Mouse (Mus musculus) ES-Bruce4 (cell line): ENCODE results near the gene Grin1. TPM values are rescaled to one million over a fixed set of nuclear protein-coding genes. Genes with fewer than 3 reads are reported as not detected.
A peak's percentile ranks its signal among the peaks of the same experiment; 100 is the strongest.
"Not testable (repeated sequence)": the region's sequence is repeated elsewhere in the genome, so short reads cannot be mapped to it uniquely, and the experiment has no call there.

Experiments
- H3K27ac ChIP-seq: 2 replicates; pipeline ENCODE4 v1.5.1; 2012; ENCODE audit warnings: low read length, inconsistent platforms; ENCODE audit not compliant: insufficient read depth
- H3K27me3 ChIP-seq: 2 replicates; pipeline ENCODE4 v1.6.1; 2012; ENCODE audit warnings: mild to moderate bottlenecking, low read length, inconsistent platforms; ENCODE audit not compliant: control insufficient read depth, poor library complexity, insufficient read depth, severe bottlenecking
- H3K36me3 ChIP-seq: 2 replicates; pipeline ENCODE4 v1.6.1; 2012; ENCODE audit warnings: inconsistent platforms, mild to moderate bottlenecking, low read length, moderate library complexity; ENCODE audit not compliant: control insufficient read depth, poor library complexity, insufficient read depth, severe bottlenecking
- H3K4me1 ChIP-seq: one replicate; pipeline ENCODE4 v1.8.1; 2011; ENCODE audit warnings: low read length; ENCODE audit not compliant: control insufficient read depth, insufficient read depth
- H3K4me3 ChIP-seq: 2 replicates; pipeline ENCODE4 v1.5.1; 2011; ENCODE audit warnings: low read depth, mild to moderate bottlenecking, low read length
- H3K9ac ChIP-seq: 2 replicates; pipeline ENCODE4 v1.6.1; 2012; ENCODE audit warnings: low read depth, mild to moderate bottlenecking, inconsistent platforms; ENCODE audit not compliant: poor library complexity, severe bottlenecking
- H3K9me3 ChIP-seq: replicated peaks from 2 replicates; pipeline ENCODE4 v1.6.1; 2012; ENCODE audit warnings: mild to moderate bottlenecking, low read length, inconsistent platforms; ENCODE audit not compliant: control insufficient read depth, poor library complexity, insufficient read depth, severe bottlenecking
- CTCF ChIP-seq: IDR thresholded peaks from one replicate; pipeline ENCODE4 v1.8.1; 2011; ENCODE audit warnings: low read depth, low read length
- EP300 ChIP-seq: IDR thresholded peaks from 2 replicates; pipeline ENCODE4 v1.6.1; 2011; ENCODE audit warnings: low read depth, low read length; ENCODE audit not compliant: insufficient read depth
- POLR2A ChIP-seq: IDR thresholded peaks from one replicate; pipeline ENCODE4 v1.8.1; 2011; ENCODE audit warnings: low read length; ENCODE audit not compliant: insufficient read depth
- polyA plus RNA-seq: library from polyadenylated mRNA; stranded (reverse); fragments of >200 nt; gene quantifications from 2 replicates; pipeline ENCODE4 v1.2.4, GENCODE M21; 2011; ENCODE audit warnings: low read depth; ENCODE audit not compliant: missing spikeins, insufficient read depth, insufficient read length

The Grin1 gene
- polyA plus RNA-seq, 1 experiment = 4.2 TPM

DNA sequence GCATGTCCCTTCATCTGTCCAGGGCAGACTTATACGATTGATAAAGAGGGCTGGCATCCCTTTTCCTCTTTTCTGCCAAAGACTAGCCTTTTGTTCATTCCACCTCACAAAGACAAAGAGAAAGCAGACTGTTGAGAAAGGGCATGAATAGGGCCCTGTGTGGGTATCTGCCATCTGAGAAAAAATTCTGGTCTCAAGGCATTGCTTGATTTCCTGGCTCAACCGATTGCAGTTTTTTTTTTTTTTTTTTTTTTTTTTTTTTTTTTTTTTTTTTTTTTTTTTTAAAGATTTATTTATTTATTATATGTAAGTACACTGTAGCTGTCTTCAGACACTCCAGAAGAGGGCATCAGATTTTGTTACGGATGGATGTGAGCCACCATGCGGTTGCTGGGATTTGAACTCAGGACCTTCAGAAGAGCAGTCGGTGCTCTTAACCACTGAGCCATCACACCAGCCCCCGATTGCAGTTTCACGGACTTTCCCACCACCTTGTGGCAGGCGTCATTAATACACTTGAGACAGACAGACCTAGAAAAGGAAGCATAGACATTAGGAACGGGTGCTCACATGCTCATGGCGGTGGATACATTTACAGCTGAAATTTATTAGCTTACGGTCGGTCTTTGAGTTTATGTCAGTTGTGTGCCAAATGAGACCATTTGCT, 62.4 kb downstream of the Grin1 start:
- Histone ChIP-seq H3K4me3 (peak overlapping the region; percentile 28), H3K9ac (peak overlapping the region; percentile 68)
- H3K4me1 ChIP-seq, H3K27ac ChIP-seq, H3K9me3 ChIP-seq, H3K27me3 ChIP-seq, H3K36me3 ChIP-seq: not testable (repeated sequence)
- peak; percentile 34 for TF ChIP-seq CTCF

DNA sequence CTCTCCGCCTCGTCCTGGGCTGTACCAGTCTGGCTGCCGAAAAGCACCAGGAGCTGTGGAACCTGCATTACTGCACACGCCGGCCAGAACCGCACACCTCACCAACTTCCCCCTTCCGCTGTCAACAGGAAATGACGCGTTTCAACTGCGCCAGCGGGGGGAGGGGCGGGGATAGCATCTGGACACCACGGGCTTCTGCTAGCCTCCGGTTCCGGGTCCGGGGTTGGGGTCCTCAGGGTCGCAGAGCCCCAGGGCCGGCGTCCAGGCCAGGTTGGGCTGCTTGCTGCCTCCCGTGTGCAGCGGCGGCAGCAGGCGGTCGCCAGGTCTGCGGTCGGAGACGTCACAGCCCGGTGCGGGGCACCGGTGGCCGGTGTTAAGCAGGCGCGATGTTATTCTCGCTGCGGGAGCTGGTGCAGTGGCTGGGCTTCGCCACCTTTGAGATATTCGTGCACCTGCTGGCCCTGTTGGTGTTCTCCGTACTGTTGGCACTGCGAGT, 63.7 kb downstream of the Grin1 start, which contains the start of gene Tmem203:
Gene Tmem203 (plus strand): TSS at position 156 of the 496 bp plus-strand sequence.
- no peaks in the 10 kb centered on the region for H3K27me3 ChIP-seq
- 0 out of 2 replicates have a peak within 1 kb of the TSS, but pooled peaks have one; percentile 2 for H3K27ac ChIP-seq
- peak within 1 kb of the TSS; percentile 82 for H3K4me3 ChIP-seq

DNA sequence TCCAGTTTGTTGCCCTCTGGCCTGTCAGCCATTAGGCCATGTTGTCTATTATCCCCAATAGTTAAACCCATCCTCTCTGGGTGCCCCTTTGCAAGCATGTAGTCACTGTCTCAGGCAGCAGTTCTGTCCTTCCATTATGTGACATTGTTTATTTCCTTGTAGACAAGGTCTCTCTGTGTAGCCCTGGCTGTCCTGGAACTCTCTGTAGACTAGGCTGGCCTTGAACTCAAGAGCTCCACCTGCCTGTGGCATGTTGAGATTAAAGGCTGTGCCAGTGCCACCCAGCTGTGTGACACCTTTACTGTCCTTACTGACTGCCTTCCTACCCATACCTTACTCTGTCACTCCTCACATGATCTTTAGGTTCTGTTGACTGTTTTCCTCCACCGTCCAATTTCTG, 66.7 kb downstream of the Grin1 start:
- TF ChIP-seq EP300 (no peak), CTCF (peak; percentile 52)
- H3K9me3 ChIP-seq = no peaks in the 10 kb centered on the region
- no peak overlapping the region for H3K27ac ChIP-seq
- no peak overlapping the region for H3K4me3 ChIP-seq
- H3K4me1 ChIP-seq = no peaks in the 10 kb centered on the region
- no peaks in the 10 kb centered on the region for H3K27me3 ChIP-seq
- peaks cover 19% of the 10 kb centered on the region for H3K36me3 ChIP-seq
- H3K9ac ChIP-seq = no peak overlapping the region

More for the DNA sequence above, 63.7 kb downstream of the Grin1 start, which contains the start of gene Tmem203:
- Histone ChIP-seq H3K9me3 (no peaks in the 10 kb centered on the region), H3K4me1 (no peaks in the 10 kb centered on the region), H3K9ac (peak within 1 kb of the TSS; percentile 68), H3K36me3 (peaks cover 8% of the 10 kb centered on the region)
- TF ChIP-seq CTCF (no peak), EP300 (peak; percentile 78), POLR2A (peak; percentile 66)

GRCm38 (mm10) chr2:25246183-25247072, 72.6 kb downstream of the Grin1 start, which contains the start of gene AL732309.1:
AL732309.1 (minus strand) TSS chr2:25246863.
- H3K4me3 ChIP-seq = no peak within 1 kb of the TSS
- H3K9me3 ChIP-seq = no peaks in the 10 kb centered on the region
- H3K27me3 ChIP-seq = no peaks in the 10 kb centered on the region
- peaks cover 12% of the 10 kb centered on the region for H3K36me3 ChIP-seq
- H3K27ac ChIP-seq = no peak within 1 kb of the TSS
- TF ChIP-seq EP300 (no peak), CTCF (no peak), POLR2A (no peak)
- no peak within 1 kb of the TSS for H3K9ac ChIP-seq
- H3K4me1 ChIP-seq = no peaks in the 10 kb centered on the region

- Histone ChIP-seq H3K36me3 (0 out of 2 replicates have a peak, but pooled peaks cover 5% of the 10 kb centered on the region), H3K27me3 (no peaks in the 10 kb centered on the region), H3K9ac (no peak overlapping the region), H3K27ac (no peak overlapping the region), H3K4me1 (peaks cover 4% of the 10 kb centered on the region), H3K4me3 (no peak overlapping the region), H3K9me3 (no peaks in the 10 kb centered on the region)
- TF ChIP-seq CTCF (no peak), EP300 (no peak), POLR2A (no peak)
Observed at GRCm38 (mm10) chr2:25244144-25244543, 74.8 kb downstream of the Grin1 start.

DNA sequence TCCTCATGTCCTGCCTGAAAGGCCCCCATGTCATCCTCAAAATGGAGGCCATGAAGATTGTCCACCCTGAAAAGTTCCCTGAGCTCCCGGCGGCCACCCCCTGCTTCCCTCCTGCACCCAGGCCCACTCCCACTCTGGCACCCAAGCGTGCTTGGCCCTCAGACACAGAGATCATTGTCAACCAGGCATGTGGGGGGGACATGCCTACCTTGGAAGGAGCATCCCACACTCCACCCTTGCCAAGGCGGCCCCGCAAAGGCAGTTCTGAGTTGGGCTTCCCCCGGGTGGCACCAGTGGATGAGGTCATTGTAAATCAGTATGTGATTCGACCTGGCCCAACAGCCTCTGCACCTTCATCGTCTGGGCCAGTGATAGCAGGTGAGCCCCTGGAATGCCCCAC, 75.6 kb downstream of the Grin1 start:
- Histone ChIP-seq H3K4me1 (peaks cover 4% of the 10 kb centered on the region), H3K27ac (no peak overlapping the region), H3K36me3 (0 out of 2 replicates have a peak, but pooled peaks cover 5% of the 10 kb centered on the region), H3K4me3 (no peak overlapping the region), H3K9me3 (no peaks in the 10 kb centered on the region), H3K27me3 (no peaks in the 10 kb centered on the region), H3K9ac (no peak overlapping the region)
- TF ChIP-seq CTCF = no peak
- no peak for TF ChIP-seq EP300
- TF ChIP-seq POLR2A = no peak
